Mouse (Mus musculus) midbrain, postnatal 0 days (tissue): ENCODE data around the gene Gtf3c5. TPM values are rescaled to one million over a fixed set of nuclear protein-coding genes. Genes with fewer than 3 reads are reported as not detected.
A peak's percentile ranks its signal among the peaks of the same experiment; 100 is the strongest.

Source experiments
- ATAC-seq: fragments of 200-750 bp; cut with Nextera tagmentation; 2 replicates; pipeline ENCODE4 v1.8.0; 2017; ENCODE audit warnings: moderate number of reproducible peaks, mild to moderate bottlenecking, moderate TSS enrichment, moderate library complexity; ENCODE audit not compliant: low FRiP score
- DNase-seq: peaks from one replicate; pipeline ENCODE4 v3.0.0-alpha.2; 2015; ENCODE audit warnings: low spot score
- H3K27ac ChIP-seq: fragments of 300-500 bp; sonication (generic); 2 replicates; pipeline ENCODE4 v1.5.1; 2014; ENCODE audit warnings: low read depth, mild to moderate bottlenecking, low read length, mixed read lengths
- H3K27me3 ChIP-seq: fragments of 300-500 bp; sonication (generic); 2 replicates; pipeline ENCODE4 v1.6.1; 2014; ENCODE audit warnings: low read length, control low read depth, mixed read lengths; ENCODE audit not compliant: insufficient read depth
- H3K36me3 ChIP-seq: fragments of 300-500 bp; sonication (generic); 2 replicates; pipeline ENCODE4 v1.6.1; 2014; ENCODE audit warnings: low read length, control low read depth, mixed read lengths; ENCODE audit not compliant: insufficient read depth
- H3K4me1 ChIP-seq: fragments of 300-500 bp; sonication (generic); 2 replicates; pipeline ENCODE4 v1.6.1; 2014; ENCODE audit warnings: mild to moderate bottlenecking, control low read depth, antibody characterized with exemption, low read length, mixed read lengths; ENCODE audit not compliant: insufficient read depth
- H3K4me2 ChIP-seq: fragments of 300-500 bp; sonication (generic); 2 replicates; pipeline ENCODE4 v1.6.1; 2014; ENCODE audit warnings: low read depth, mild to moderate bottlenecking, low read length, mixed read lengths; ENCODE audit not compliant: poor library complexity, severe bottlenecking
- H3K4me3 ChIP-seq: fragments of 300-500 bp; sonication (generic); 2 replicates; pipeline ENCODE4 v1.5.1; 2014; ENCODE audit warnings: low read depth, mild to moderate bottlenecking, low read length, moderate library complexity
- H3K9ac ChIP-seq: fragments of 300-500 bp; sonication (generic); replicated peaks from 2 replicates; pipeline ENCODE4 v1.6.1; 2014; ENCODE audit warnings: mild to moderate bottlenecking, low read length, moderate library complexity, mixed read lengths; ENCODE audit not compliant: poor library complexity, severe bottlenecking
- H3K9me3 ChIP-seq: fragments of 300-500 bp; sonication (generic); 2 replicates; pipeline ENCODE4 v1.6.1; 2016; ENCODE audit warnings: low read length, control low read depth
- CTCF ChIP-seq: IDR thresholded peaks from 2 replicates; pipeline ENCODE4 v1.5.1; 2016; ENCODE audit warnings: antibody characterized with exemption, mild to moderate bottlenecking
- WGBS: fragments of 180-500 bp; shearing (Covaris S2); extraction: QIAGEN DNeasy Blood & Tissue Kit; methylation state at CpG from one replicate; pipeline ENCODE4 v1.1.7; 2014; 5-methylcytosine and 5-hydroxymethylcytosine counted together
- polyA plus RNA-seq: library from polyadenylated mRNA; unstranded; fragments of >200 nt; fragmentation: Nextera tagmentation; extraction: Ambion mirVana; gene quantifications from 2 replicates; pipeline ENCODE4 v1.2.1, GENCODE M21; 2015
- total RNA-seq: library from RNA; depleted of rRNA; stranded (reverse); fragments of >200 nt; gene quantifications from 2 replicates; pipeline ENCODE4 v1.2.3, GENCODE M21; 2014; rRNA removed

The Gtf3c5 gene
- total RNA-seq (23.3 and 26.7 TPM in 2 replicates), polyA plus RNA-seq (29.3 and 33.5 TPM in 2 replicates)

DNA sequence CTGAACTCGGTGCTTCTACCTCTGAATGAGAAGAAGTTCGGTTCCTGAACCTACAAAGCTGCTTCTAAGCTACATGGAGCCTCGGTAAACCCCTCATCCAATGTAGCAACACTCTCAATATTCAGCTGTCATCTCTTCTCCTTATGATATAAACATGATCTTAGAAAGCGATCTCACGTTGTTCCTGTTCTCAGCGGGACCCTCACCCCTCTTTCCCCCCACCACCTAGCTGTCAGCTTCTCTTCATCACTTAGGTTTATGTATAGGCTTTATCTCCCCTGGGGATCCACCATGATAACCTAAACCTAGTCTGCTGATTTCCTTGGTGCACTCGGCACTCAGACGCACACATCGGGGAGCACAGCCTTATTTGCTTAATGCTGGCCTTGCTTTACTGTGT lies at the start of gene Gtf3c5:
Gene Gtf3c5 (minus strand): TSS at position 101 of the 400 bp plus-strand sequence.
- DNase-seq (no peak), ATAC-seq (no peak; the same call in 1 of the 2 replicates)
- peak within 1 kb of the TSS; percentile 59 for H3K4me2 ChIP-seq
- H3K36me3 ChIP-seq, result peaks cover 5% of the 10 kb centered on the region; the same call in 1 of the 2 replicates
- H3K9ac ChIP-seq, result peak within 1 kb of the TSS; percentile 63
- no peak for TF ChIP-seq CTCF
- H3K27me3 ChIP-seq, result no peaks in the 10 kb centered on the region
- peak within 1 kb of the TSS; percentile 77 for H3K27ac ChIP-seq
- H3K9me3 ChIP-seq, result no peaks in the 10 kb centered on the region
- WGBS, result 69% methylated on average over 9 of the region's 9 CpGs
- peak within 1 kb of the TSS; percentile 56 for H3K4me3 ChIP-seq
- H3K4me1 ChIP-seq, result peaks cover 3% of the 10 kb centered on the region

DNA sequence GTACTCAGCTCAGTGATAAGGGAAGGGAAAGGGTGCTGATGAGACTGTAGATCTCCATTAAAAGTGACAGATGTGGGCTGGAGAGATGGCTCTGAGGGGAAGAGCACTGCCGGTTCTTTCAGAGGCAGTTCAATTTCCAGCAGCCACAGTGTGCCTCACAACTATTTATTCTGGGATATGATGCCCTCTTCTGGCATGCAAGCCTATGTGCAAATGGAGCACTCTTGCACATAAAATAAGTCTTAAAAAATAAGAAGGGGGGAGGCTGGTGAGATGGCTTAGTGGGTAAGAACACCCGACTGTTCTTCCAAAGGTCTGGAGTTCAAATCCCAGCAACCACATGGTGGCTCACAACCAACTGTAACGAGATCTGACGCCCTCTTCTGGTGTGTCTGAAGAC lies 49.6 kb upstream of the Gtf3c5 start:
- Histone ChIP-seq H3K9me3 (no peaks in the 10 kb centered on the region), H3K4me2 (no peak overlapping the region), H3K27ac (no peak overlapping the region), H3K9ac (no peak overlapping the region), H3K4me1 (no peaks in the 10 kb centered on the region), H3K27me3 (no peaks in the 10 kb centered on the region), H3K4me3 (no peak overlapping the region), H3K36me3 (no peaks in the 10 kb centered on the region)
- WGBS, result 50% methylated on average over 4 of the region's 4 CpGs
- no peak for ATAC-seq
- DNase-seq, result no peak
- TF ChIP-seq CTCF, result peak; percentile 31

DNA sequence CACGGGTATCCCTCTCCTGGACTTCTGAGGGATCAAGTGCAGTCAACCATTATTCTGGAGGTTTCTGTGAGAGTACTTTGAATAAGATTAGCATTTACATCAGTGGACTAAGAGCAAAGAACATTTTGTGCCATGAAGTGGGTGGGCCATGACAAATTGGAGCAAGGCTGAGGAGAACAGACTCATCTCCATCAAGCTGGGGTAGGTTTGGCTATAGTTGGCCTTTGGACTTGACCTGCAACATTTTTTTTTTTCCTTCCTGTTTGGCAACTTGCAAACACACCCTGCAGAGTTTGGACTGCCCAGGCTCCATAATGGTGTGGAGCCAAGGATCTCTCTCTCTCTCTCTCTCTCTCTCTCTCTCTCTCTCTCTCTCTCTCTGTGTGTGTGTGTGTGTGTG lies 49.1 kb upstream of the Gtf3c5 start:
- TF ChIP-seq CTCF, result no peak
- 48% methylated on average over 1 of the region's 1 CpGs for WGBS

DNA sequence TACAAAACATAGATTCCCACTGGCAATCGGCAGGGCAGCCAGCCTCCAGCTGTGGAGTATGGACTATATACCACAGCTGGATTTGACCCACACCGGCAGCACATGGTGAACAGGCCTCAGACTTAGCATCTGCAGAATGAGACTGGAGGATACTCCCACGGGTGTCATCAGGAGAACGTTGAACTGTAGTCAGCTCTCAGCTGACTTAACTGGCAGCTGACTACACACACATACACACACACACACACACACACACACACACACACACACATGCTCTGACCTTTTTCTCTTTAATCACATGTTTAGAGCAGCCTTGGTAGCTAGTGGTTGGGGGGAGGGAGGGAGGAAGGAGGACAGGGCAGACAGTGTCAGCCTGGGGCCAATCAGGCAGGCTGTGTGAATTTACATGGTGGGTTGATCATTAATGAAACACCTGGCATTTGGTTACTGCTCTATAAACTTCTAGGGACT lies 46.4 kb upstream of the Gtf3c5 start:
- 46% methylated on average over 4 of the region's 4 CpGs for WGBS
- DNase-seq (peak; percentile 19), ATAC-seq (no peak)
- Histone ChIP-seq H3K4me2 (no peak overlapping the region), H3K27me3 (no peaks in the 10 kb centered on the region), H3K4me1 (no peaks in the 10 kb centered on the region), H3K27ac (no peak overlapping the region), H3K4me3 (no peak overlapping the region), H3K9ac (no peak overlapping the region), H3K9me3 (no peaks in the 10 kb centered on the region), H3K36me3 (no peaks in the 10 kb centered on the region)
- no peak for TF ChIP-seq CTCF

More for the DNA sequence above, 49.1 kb upstream of the Gtf3c5 start:
- ATAC-seq (no peak), DNase-seq (no peak)
- no peak overlapping the region for H3K9ac ChIP-seq
- no peaks in the 10 kb centered on the region for H3K36me3 ChIP-seq
- no peaks in the 10 kb centered on the region for H3K9me3 ChIP-seq
- H3K4me2 ChIP-seq, result no peak overlapping the region
- H3K4me1 ChIP-seq, result no peaks in the 10 kb centered on the region
- no peak overlapping the region for H3K4me3 ChIP-seq
- no peak overlapping the region for H3K27ac ChIP-seq
- H3K27me3 ChIP-seq, result no peaks in the 10 kb centered on the region

DNA sequence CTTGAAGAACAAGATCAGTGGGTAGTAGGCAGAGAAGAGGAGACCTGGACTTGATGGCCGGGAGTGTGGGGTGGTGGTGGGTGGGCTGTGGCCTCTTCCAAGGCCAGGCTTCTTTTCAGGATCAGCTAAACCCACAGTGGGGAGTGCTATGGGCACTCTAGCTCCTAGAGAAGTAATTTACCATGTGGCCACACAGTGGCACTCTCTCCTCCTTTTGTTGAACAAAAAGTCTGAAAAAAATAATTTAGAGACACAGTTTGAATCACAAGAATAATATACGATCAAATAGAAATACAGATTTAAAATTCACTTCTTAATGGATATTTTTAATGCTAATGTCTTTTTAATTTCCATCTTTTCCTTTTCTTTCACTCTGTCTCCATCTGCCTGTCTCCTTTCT lies 44.5 kb upstream of the Gtf3c5 start:
- Histone ChIP-seq H3K4me3 (no peak overlapping the region), H3K4me1 (no peaks in the 10 kb centered on the region), H3K9ac (no peak overlapping the region), H3K4me2 (no peak overlapping the region), H3K36me3 (no peaks in the 10 kb centered on the region), H3K27me3 (no peaks in the 10 kb centered on the region), H3K27ac (no peak overlapping the region), H3K9me3 (no peaks in the 10 kb centered on the region)
- ATAC-seq (no peak), DNase-seq (peak; percentile 10)
- peak; percentile 54 for TF ChIP-seq CTCF
- WGBS, result 53% methylated on average over 2 of the region's 2 CpGs

DNA sequence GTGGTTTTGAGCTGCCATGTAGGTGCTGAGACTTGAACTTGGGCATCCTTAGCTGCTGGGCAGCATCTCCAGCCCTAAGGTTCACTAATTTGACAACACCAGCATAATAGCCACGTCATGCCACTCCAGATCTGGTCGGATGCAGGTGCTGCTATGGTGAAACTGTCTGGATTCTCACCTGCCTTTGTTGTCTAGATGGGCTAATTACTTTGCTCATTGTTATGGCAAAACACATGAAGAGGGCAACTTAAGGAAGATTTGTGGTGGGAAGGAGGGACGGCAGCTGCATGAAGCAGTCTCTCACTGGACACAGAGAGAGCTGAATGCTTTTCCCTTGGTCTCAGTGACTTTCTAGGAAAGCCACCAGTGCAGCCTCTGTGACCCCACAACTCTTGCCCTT lies 42.5 kb upstream of the Gtf3c5 start:
- Histone ChIP-seq H3K9ac (no peak overlapping the region), H3K27me3 (peaks cover 7% of the 10 kb centered on the region; the same call in 1 of the 2 replicates), H3K4me2 (no peak overlapping the region), H3K36me3 (no peaks in the 10 kb centered on the region), H3K9me3 (no peaks in the 10 kb centered on the region), H3K27ac (no peak overlapping the region), H3K4me1 (no peaks in the 10 kb centered on the region), H3K4me3 (no peak overlapping the region)
- DNase-seq, result no peak
- no peak for ATAC-seq
- WGBS, result 82% methylated on average over 3 of the region's 3 CpGs
- no peak for TF ChIP-seq CTCF
